Mouse (Mus musculus): ENCODE data around the gene Bahcc1. TPM values are rescaled to one million over a fixed set of nuclear protein-coding genes. Genes with fewer than 3 reads are reported as not detected.

Gene Bahcc1
- total and polyA plus RNA-seq, 2 experiments from 2014 or later, result 9.5 to 49.8 TPM

- H3K27ac ChIP-seq (ENCODE audit: low read depth, low read length), result peak overlapping the region; percentile 99
- H3K9ac ChIP-seq (replicated peaks; ENCODE audit: low read length, poor library complexity, severe bottlenecking), result peak overlapping the region; percentile 100
- H3K27me3 ChIP-seq (ENCODE audit: insufficient read depth, low read length), result no peaks in the 10 kb centered on the region
- no peaks in the 10 kb centered on the region for H3K36me3 ChIP-seq (ENCODE audit: insufficient read depth, low read length)
- TF ChIP-seq CTCF (IDR thresholded peaks at IDR 0.05), result 0 out of 2 replicates have a peak, but pooled peaks have one; percentile 5
- peak; percentile 51 for DNase-seq (ENCODE audit: low spot score)
- H3K4me2 ChIP-seq (ENCODE audit: low read depth, low read length, poor library complexity, severe bottlenecking), result peak overlapping the region; percentile 78
- no peaks in the 10 kb centered on the region for H3K9me3 ChIP-seq (ENCODE audit: low read length)
- peak overlapping the region; percentile 97 for H3K4me3 ChIP-seq (ENCODE audit: low read depth, low read length)
- peaks cover 38% of the 10 kb centered on the region for H3K4me1 ChIP-seq (ENCODE audit: insufficient read depth, low read length)
- WGBS, result under 1% methylated on average over 57 of the region's 58 CpGs
- ATAC-seq (ENCODE audit: low FRiP score), result no peak; the same call in 1 of the 2 replicates
Observed at GRCm38 (mm10) chr11:120230841-120231370, 1.8 kb upstream of the Bahcc1 start.

GRCm38 (mm10) chr11:120231379-120231778 lies 1.4 kb upstream of the Bahcc1 start:
- no peak for TF ChIP-seq CTCF (IDR thresholded peaks at IDR 0.05)
- DNase-seq (ENCODE audit: low spot score), result peak; percentile 100
- Histone ChIP-seq H3K9ac (replicated peaks; ENCODE audit: low read length, poor library complexity, severe bottlenecking) (peak overlapping the region; percentile 100), H3K4me2 (ENCODE audit: low read depth, low read length, poor library complexity, severe bottlenecking) (peak overlapping the region; percentile 78), H3K27ac (ENCODE audit: low read depth, low read length) (peak overlapping the region; percentile 99), H3K4me3 (ENCODE audit: low read depth, low read length) (peak overlapping the region; percentile 97), H3K27me3 (ENCODE audit: insufficient read depth, low read length) (no peaks in the 10 kb centered on the region), H3K4me1 (ENCODE audit: insufficient read depth, low read length) (peaks cover 35% of the 10 kb centered on the region), H3K9me3 (ENCODE audit: low read length) (no peaks in the 10 kb centered on the region), H3K36me3 (ENCODE audit: insufficient read depth, low read length) (no peaks in the 10 kb centered on the region)
- ATAC-seq (ENCODE audit: low FRiP score), result peak; percentile 74
- WGBS, result under 1% methylated on average over 25 of the region's 27 CpGs

GRCm38 (mm10) chr11:120233441-120234135 lies 841 bp downstream of the Bahcc1 start:
- peak overlapping the region; percentile 95 for H3K4me2 ChIP-seq (ENCODE audit: low read depth, low read length, poor library complexity, severe bottlenecking)
- no peak for ATAC-seq (ENCODE audit: low FRiP score)
- H3K27me3 ChIP-seq (ENCODE audit: insufficient read depth, low read length), result no peaks in the 10 kb centered on the region
- H3K4me1 ChIP-seq (ENCODE audit: insufficient read depth, low read length), result peaks cover 16% of the 10 kb centered on the region
- peak overlapping the region; percentile 100 for H3K9ac ChIP-seq (replicated peaks; ENCODE audit: low read length, poor library complexity, severe bottlenecking)
- under 1% methylated on average over 45 of the region's 51 CpGs for WGBS
- H3K36me3 ChIP-seq (ENCODE audit: insufficient read depth, low read length), result peaks cover 3% of the 10 kb centered on the region; the same call in 1 of the 2 replicates
- peak overlapping the region; percentile 97 for H3K4me3 ChIP-seq (ENCODE audit: low read depth, low read length)
- H3K9me3 ChIP-seq (ENCODE audit: low read length), result no peaks in the 10 kb centered on the region
- peak overlapping the region; percentile 99 for H3K27ac ChIP-seq (ENCODE audit: low read depth, low read length)
- peak; percentile 71 for DNase-seq (ENCODE audit: low spot score)
- TF ChIP-seq CTCF (IDR thresholded peaks at IDR 0.05), result no peak

- H3K4me2 ChIP-seq (ENCODE audit: low read depth, low read length, poor library complexity, severe bottlenecking), result peak overlapping the region; percentile 95
- peak overlapping the region; percentile 97 for H3K4me3 ChIP-seq (ENCODE audit: low read depth, low read length)
- WGBS, result under 1% methylated on average over 52 of the region's 52 CpGs
- peaks cover 3% of the 10 kb centered on the region; the same call in 1 of the 2 replicates for H3K36me3 ChIP-seq (ENCODE audit: insufficient read depth, low read length)
- no peak for ATAC-seq (ENCODE audit: low FRiP score)
- peaks cover 17% of the 10 kb centered on the region for H3K4me1 ChIP-seq (ENCODE audit: insufficient read depth, low read length)
- no peaks in the 10 kb centered on the region for H3K27me3 ChIP-seq (ENCODE audit: insufficient read depth, low read length)
- peak overlapping the region; percentile 100 for H3K9ac ChIP-seq (replicated peaks; ENCODE audit: low read length, poor library complexity, severe bottlenecking)
- TF ChIP-seq CTCF (IDR thresholded peaks at IDR 0.05), result no peak
- DNase-seq (ENCODE audit: low spot score), result peak; percentile 66
- H3K27ac ChIP-seq (ENCODE audit: low read depth, low read length), result peak overlapping the region; percentile 99
- H3K9me3 ChIP-seq (ENCODE audit: low read length), result no peaks in the 10 kb centered on the region
Observed at GRCm38 (mm10) chr11:120234136-120234775, 1.5 kb downstream of the Bahcc1 start.

- Histone ChIP-seq H3K4me2 (ENCODE audit: low read depth, low read length, poor library complexity, severe bottlenecking) (peak overlapping the region; percentile 95), H3K9ac (replicated peaks; ENCODE audit: low read length, poor library complexity, severe bottlenecking) (peak overlapping the region; percentile 100), H3K9me3 (ENCODE audit: low read length) (no peaks in the 10 kb centered on the region), H3K27me3 (ENCODE audit: insufficient read depth, low read length) (no peaks in the 10 kb centered on the region), H3K36me3 (ENCODE audit: insufficient read depth, low read length) (peaks cover 3% of the 10 kb centered on the region; the same call in 1 of the 2 replicates), H3K4me1 (ENCODE audit: insufficient read depth, low read length) (peaks cover 15% of the 10 kb centered on the region), H3K4me3 (ENCODE audit: low read depth, low read length) (peak overlapping the region; percentile 97), H3K27ac (ENCODE audit: low read depth, low read length) (peak overlapping the region; percentile 99)
- DNase-seq (ENCODE audit: low spot score) (peak; percentile 43), ATAC-seq (ENCODE audit: low FRiP score) (no peak)
- under 1% methylated on average over 38 of the region's 39 CpGs for WGBS
- TF ChIP-seq CTCF (IDR thresholded peaks at IDR 0.05), result no peak
Observed at GRCm38 (mm10) chr11:120234776-120235181, 2.0 kb downstream of the Bahcc1 start.
